In genomic region chr16:34208748-34209147, GRCm38 (mm10) we compare ENCODE assay signal across 14 mouse cellular contexts.
A peak's percentile ranks its signal among the peaks of the same experiment; 100 is the strongest.
DNase-seq lines count a peak whose midpoint lies in the region; ATAC-seq and TF ChIP-seq lines count a peak whose summit lies in the region.
"Had no signal": no experiment of that assay in that cellular context is flagged by ENCODE, and none has a peak within 500 bp of the region (broad histone marks: within the 10 kb centered on the region; RNA-seq: fewer than 3 reads in every experiment).

No protein-coding gene starts in this region.

- no peak overlapping the region for H3K27ac ChIP-seq in heart, adult 2 months
- H3K27ac ChIP-seq in liver, postnatal 0 days (ENCODE audit: low read depth): no peak overlapping the region
- H3K27ac ChIP-seq in liver, embryonic 11.5 days (ENCODE audit: low read depth, low read length): no peak overlapping the region
- H3K27ac ChIP-seq in heart, postnatal 0 days (ENCODE audit: low read depth): peak overlapping the region; percentile 83
- H3K27ac ChIP-seq in midbrain, postnatal 0 days (ENCODE audit: low read depth, low read length): no peak overlapping the region
- H3K27ac ChIP-seq: forebrain, embryonic 10.5 days; limb, embryonic 13.5 days; midbrain, embryonic 15.5 days; neural tube, embryonic 12.5 days had no signal

- no peaks in the 10 kb centered on the region for H3K4me1 ChIP-seq in heart, adult 2 months (ENCODE audit: control insufficient read depth, insufficient read depth, low read length)
- no peaks in the 10 kb centered on the region for H3K4me1 ChIP-seq in liver, postnatal 0 days (ENCODE audit: insufficient read depth)
- no peaks in the 10 kb centered on the region for H3K4me1 ChIP-seq in liver, embryonic 11.5 days (replicated peaks; ENCODE audit: control insufficient read depth, insufficient read depth, low read length)
- peaks cover 8% of the 10 kb centered on the region for H3K4me1 ChIP-seq in heart, postnatal 0 days (ENCODE audit: control insufficient read depth, insufficient read depth)
- no peaks in the 10 kb centered on the region for H3K4me1 ChIP-seq in midbrain, postnatal 0 days (ENCODE audit: insufficient read depth, low read length)
- H3K4me1 ChIP-seq in lung, adult 2 months (ENCODE audit: control insufficient read depth, insufficient read depth, low read length): no peaks in the 10 kb centered on the region
- H3K4me1 ChIP-seq: limb, embryonic 13.5 days; neural tube, embryonic 12.5 days had no signal

- H3K4me2 ChIP-seq in liver, postnatal 0 days (ENCODE audit: low read depth, low read length): no peak overlapping the region
- H3K4me2 ChIP-seq in liver, embryonic 11.5 days: no peak overlapping the region
- no peak overlapping the region for H3K4me2 ChIP-seq in heart, postnatal 0 days (ENCODE audit: low read depth, low read length)
- no peak overlapping the region for H3K4me2 ChIP-seq in midbrain, postnatal 0 days (ENCODE audit: low read depth, low read length, poor library complexity, severe bottlenecking)
- H3K4me2 ChIP-seq: limb, embryonic 13.5 days; midbrain, embryonic 15.5 days; neural tube, embryonic 12.5 days had no signal

- intact Hi-C loops in heart, adult 2 months (cut with DNase I): no loop called here

- H3K9me3 ChIP-seq in liver, postnatal 0 days (ENCODE audit: low read length): no peaks in the 10 kb centered on the region
- no peaks in the 10 kb centered on the region for H3K9me3 ChIP-seq in liver, embryonic 11.5 days (ENCODE audit: control insufficient read depth, low read length)
- no peaks in the 10 kb centered on the region for H3K9me3 ChIP-seq in heart, postnatal 0 days (replicated peaks; ENCODE audit: control insufficient read depth, low read length)
- no peaks in the 10 kb centered on the region for H3K9me3 ChIP-seq in midbrain, postnatal 0 days (ENCODE audit: low read length)
- H3K9me3 ChIP-seq: forebrain, embryonic 10.5 days; limb, embryonic 13.5 days; midbrain, embryonic 15.5 days; neural tube, embryonic 12.5 days had no signal

- no peak overlapping the region for H3K9ac ChIP-seq in heart, adult 2 months (ENCODE audit: low read depth, low read length)
- no peak overlapping the region for H3K9ac ChIP-seq in liver, postnatal 0 days (replicated peaks)
- no peak overlapping the region for H3K9ac ChIP-seq in liver, embryonic 11.5 days (ENCODE audit: low read depth, low read length)
- H3K9ac ChIP-seq in heart, postnatal 0 days (replicated peaks; ENCODE audit: low read depth, low read length): no peak overlapping the region
- H3K9ac ChIP-seq in midbrain, postnatal 0 days (replicated peaks; ENCODE audit: low read length, poor library complexity, severe bottlenecking): no peak overlapping the region
- H3K9ac ChIP-seq: limb, embryonic 13.5 days; midbrain, embryonic 15.5 days; neural tube, embryonic 12.5 days had no signal

- no peaks in the 10 kb centered on the region for H3K79me2 ChIP-seq in heart, adult 2 months (replicated peaks; ENCODE audit: control insufficient read depth, insufficient read depth, low read length)

- ATAC-seq in liver, postnatal 0 days: peak; percentile 38
- ATAC-seq in liver, embryonic 11.5 days (replicated peaks; ENCODE audit: low FRiP score): no peak
- peak; percentile 87 for ATAC-seq in heart, postnatal 0 days (ENCODE audit: insufficient read depth, low read depth)
- ATAC-seq in midbrain, postnatal 0 days (ENCODE audit: low FRiP score): no peak
- ATAC-seq: hindbrain, embryonic 16.5 days; midbrain, embryonic 15.5 days had no signal

- no peak for TF ChIP-seq CTCF in heart, adult 2 months (IDR thresholded peaks at IDR 0.05)
- TF ChIP-seq CTCF in liver, postnatal 0 days (IDR thresholded peaks at IDR 0.05; ENCODE audit: low read depth): no peak
- no peak for TF ChIP-seq CTCF in heart, postnatal 0 days (IDR thresholded peaks at IDR 0.05; ENCODE audit: low read depth)
- TF ChIP-seq CTCF in midbrain, postnatal 0 days (IDR thresholded peaks at IDR 0.05): no peak
- TF ChIP-seq CTCF in lung, adult 2 months (IDR thresholded peaks at IDR 0.05; ENCODE audit: insufficient read depth, low read length): no peak

- no peaks in the 10 kb centered on the region for H3K27me3 ChIP-seq in heart, adult 2 months (ENCODE audit: control insufficient read depth, insufficient read depth, low read length)
- no peaks in the 10 kb centered on the region for H3K27me3 ChIP-seq in liver, postnatal 0 days (ENCODE audit: insufficient read depth, low read length)
- no peaks in the 10 kb centered on the region for H3K27me3 ChIP-seq in liver, embryonic 11.5 days (replicated peaks; ENCODE audit: control insufficient read depth, insufficient read depth, low read length)
- H3K27me3 ChIP-seq in heart, postnatal 0 days (ENCODE audit: control insufficient read depth, insufficient read depth, low read length): no peaks in the 10 kb centered on the region
- no peaks in the 10 kb centered on the region for H3K27me3 ChIP-seq in midbrain, postnatal 0 days (ENCODE audit: insufficient read depth, low read length)
- H3K27me3 ChIP-seq: limb, embryonic 13.5 days; midbrain, embryonic 15.5 days; neural tube, embryonic 12.5 days had no signal

- DNase-seq in heart, adult 11 months: peak; percentile 85
- no peak for DNase-seq in heart, adult 2 months
- DNase-seq in liver, postnatal 0 days: no peak
- no peak for DNase-seq in liver, embryonic 11.5 days (ENCODE audit: low spot score)
- peak; percentile 80 for DNase-seq in heart, postnatal 0 days (ENCODE audit: low spot score)
- peak; percentile 3 for DNase-seq in skeletal muscle tissue, adult 2 months (ENCODE audit: low read depth, low spot score)
- no peak for DNase-seq in midbrain, postnatal 0 days (ENCODE audit: low spot score)
- no peak for DNase-seq in lung, adult 2 months
- DNase-seq: cerebellum, adult 2 months had no signal

- no peak for TF ChIP-seq EP300 in heart, adult 2 months (IDR thresholded peaks at IDR 0.05; ENCODE audit: insufficient read depth, low read depth, low read length)
- TF ChIP-seq EP300 in liver, postnatal 0 days (IDR thresholded peaks at IDR 0.05; ENCODE audit: low read depth): no peak
- TF ChIP-seq EP300 in heart, postnatal 0 days (IDR thresholded peaks at IDR 0.05; ENCODE audit: low read depth): peak; percentile 21; the same call in 1 of the 2 replicates

- no peak overlapping the region for H3K4me3 ChIP-seq in heart, adult 2 months
- no peak overlapping the region for H3K4me3 ChIP-seq in liver, postnatal 0 days (ENCODE audit: low read depth, low read length)
- H3K4me3 ChIP-seq in liver, embryonic 11.5 days (ENCODE audit: low read depth, low read length): no peak overlapping the region
- H3K4me3 ChIP-seq in heart, postnatal 0 days (ENCODE audit: low read depth, low read length): no peak overlapping the region
- no peak overlapping the region for H3K4me3 ChIP-seq in midbrain, postnatal 0 days (ENCODE audit: low read depth, low read length)
- no peak overlapping the region for H3K4me3 ChIP-seq in lung, adult 2 months (replicated peaks; ENCODE audit: extremely low read depth, low read depth, low read length)
- H3K4me3 ChIP-seq: forebrain, embryonic 10.5 days; limb, embryonic 13.5 days; midbrain, embryonic 15.5 days; neural tube, embryonic 12.5 days had no signal

- WGBS in heart, adult 2 months: 50% methylated on average over 5 of the region's 5 CpGs
- WGBS in liver, postnatal 0 days (ENCODE audit: insufficient replicate concordance): 50% methylated on average over 5 of the region's 5 CpGs
- WGBS in liver, embryonic 11.5 days: 57% methylated on average over 5 of the region's 5 CpGs
- 31% methylated on average over 5 of the region's 5 CpGs for WGBS in heart, postnatal 0 days
- 77% methylated on average over 5 of the region's 5 CpGs for WGBS in midbrain, postnatal 0 days
- 56% methylated on average over 5 of the region's 5 CpGs for WGBS in lung, adult 2 months

- no peaks in the 10 kb centered on the region for H3K36me3 ChIP-seq in heart, adult 2 months (ENCODE audit: control insufficient read depth, insufficient read depth, low read length)
- no peaks in the 10 kb centered on the region for H3K36me3 ChIP-seq in liver, postnatal 0 days (replicated peaks; ENCODE audit: insufficient read depth, low read length)
- no peaks in the 10 kb centered on the region for H3K36me3 ChIP-seq in liver, embryonic 11.5 days (ENCODE audit: control insufficient read depth, insufficient read depth, low read length)
- peaks cover 25% of the 10 kb centered on the region; the same call in 1 of the 2 replicates for H3K36me3 ChIP-seq in heart, postnatal 0 days (replicated peaks; ENCODE audit: control insufficient read depth, insufficient read depth, low read length)
- peaks cover 23% of the 10 kb centered on the region for H3K36me3 ChIP-seq in midbrain, postnatal 0 days (ENCODE audit: insufficient read depth, low read length)

- TF ChIP-seq POLR2A in heart, adult 2 months (IDR thresholded peaks at IDR 0.05; ENCODE audit: insufficient read depth, low read depth, low read length): no peak
- TF ChIP-seq POLR2A in lung, adult 2 months (IDR thresholded peaks at IDR 0.05; ENCODE audit: borderline replicate concordance, extremely low read depth, low read depth, low read length): no peak

Comparison
In these comparisons a context has a peak if more than half of its experiments do, and no peak if none do; other contexts are left out.
1. DNase-seq: peak in heart, adult 11 months (single experiment), heart, postnatal 0 days (single experiment) and skeletal muscle tissue, adult 2 months (single experiment); none in heart, adult 2 months (0 of 2), liver, postnatal 0 days (single experiment), liver, embryonic 11.5 days (single experiment), midbrain, postnatal 0 days (single experiment) and lung, adult 2 months (single experiment).
2. ATAC-seq: peak in liver, postnatal 0 days (single experiment) and heart, postnatal 0 days (single experiment); none in liver, embryonic 11.5 days (single experiment) and midbrain, postnatal 0 days (single experiment).